Mouse (Mus musculus): Measurements from ENCODE around the gene Tada1. TPM values are rescaled to one million over a fixed set of nuclear protein-coding genes. Genes with fewer than 3 reads are reported as not detected.
A peak's percentile ranks its signal among the peaks of the same experiment; 100 is the strongest.

Gene Tada1
- polyA plus RNA-seq, 1 experiment from 2014 or later: 65.6 TPM

- Histone ChIP-seq H3K27ac (ENCODE audit: low read depth) (no peak overlapping the region), H3K9me3 (ENCODE audit: low read depth, low read length) (no peaks in the 10 kb centered on the region), H3K36me3 (ENCODE audit: insufficient read depth) (no peaks in the 10 kb centered on the region), H3K9ac (no peak overlapping the region), H3K4me3 (ENCODE audit: low read depth, low read length) (no peak overlapping the region), H3K4me2 (no peak overlapping the region), H3K27me3 (ENCODE audit: insufficient read depth, low read length) (no peaks in the 10 kb centered on the region), H3K4me1 (ENCODE audit: insufficient read depth) (no peaks in the 10 kb centered on the region)
- WGBS: 45% methylated on average over 3 of the region's 3 CpGs
- DNase-seq: peak; percentile 75
- peak; percentile 85 for ATAC-seq (ENCODE audit: insufficient read depth)
- TF ChIP-seq CTCF (IDR thresholded peaks at IDR 0.05; ENCODE audit: low read depth): no peak
Measured at GRCm38 (mm10) chr1:166362659-166363058, 16.2 kb upstream of the Tada1 start.

GRCm38 (mm10) chr1:166363122-166363521, 15.8 kb upstream of the Tada1 start:
- Histone ChIP-seq H3K4me3 (ENCODE audit: low read depth, low read length) (no peak overlapping the region), H3K27me3 (ENCODE audit: insufficient read depth, low read length) (no peaks in the 10 kb centered on the region), H3K9me3 (ENCODE audit: low read depth, low read length) (no peaks in the 10 kb centered on the region), H3K9ac (no peak overlapping the region), H3K4me1 (ENCODE audit: insufficient read depth) (no peaks in the 10 kb centered on the region), H3K27ac (ENCODE audit: low read depth) (no peak overlapping the region), H3K36me3 (ENCODE audit: insufficient read depth) (no peaks in the 10 kb centered on the region), H3K4me2 (no peak overlapping the region)
- DNase-seq (no peak), ATAC-seq (ENCODE audit: insufficient read depth) (peak; percentile 47)
- TF ChIP-seq CTCF (IDR thresholded peaks at IDR 0.05; ENCODE audit: low read depth): no peak

GRCm38 (mm10) chr1:166377171-166377570, 1.7 kb upstream of the Tada1 start:
- no peak overlapping the region for H3K4me2 ChIP-seq

GRCm38 (mm10) chr1:166378431-166379012, 375 bp upstream of the Tada1 start:
- Histone ChIP-seq H3K4me2 (peak overlapping the region; percentile 71), H3K9me3 (ENCODE audit: low read depth, low read length) (no peaks in the 10 kb centered on the region), H3K27me3 (ENCODE audit: insufficient read depth, low read length) (no peaks in the 10 kb centered on the region), H3K4me3 (ENCODE audit: low read depth, low read length) (peak overlapping the region; percentile 76), H3K9ac (peak overlapping the region; percentile 65), H3K36me3 (ENCODE audit: insufficient read depth) (peaks cover 15% of the 10 kb centered on the region), H3K27ac (ENCODE audit: low read depth) (peak overlapping the region; percentile 76; the same call in 1 of the 2 replicates), H3K4me1 (ENCODE audit: insufficient read depth) (0 out of 2 replicates have a peak, but pooled peaks cover 7% of the 10 kb centered on the region)
- DNase-seq: no peak
- 4% methylated on average over 21 of the region's 21 CpGs for WGBS
- ATAC-seq (ENCODE audit: insufficient read depth): peak; percentile 0; the same call in 1 of the 2 replicates
- TF ChIP-seq CTCF (IDR thresholded peaks at IDR 0.05; ENCODE audit: low read depth): no peak

More at GRCm38 (mm10) chr1:166377171-166377570, 1.7 kb upstream of the Tada1 start:
- Histone ChIP-seq H3K27ac (ENCODE audit: low read depth) (no peak overlapping the region), H3K36me3 (ENCODE audit: insufficient read depth) (peaks cover 2% of the 10 kb centered on the region; the same call in 1 of the 2 replicates), H3K9ac (no peak overlapping the region), H3K27me3 (ENCODE audit: insufficient read depth, low read length) (no peaks in the 10 kb centered on the region), H3K4me1 (ENCODE audit: insufficient read depth) (0 out of 2 replicates have a peak, but pooled peaks cover 7% of the 10 kb centered on the region), H3K9me3 (ENCODE audit: low read depth, low read length) (no peaks in the 10 kb centered on the region), H3K4me3 (ENCODE audit: low read depth, low read length) (no peak overlapping the region)
- TF ChIP-seq CTCF (IDR thresholded peaks at IDR 0.05; ENCODE audit: low read depth): no peak
- DNase-seq: no peak
- no peak for ATAC-seq (ENCODE audit: insufficient read depth)
- WGBS: 70% methylated on average over 6 of the region's 6 CpGs

- Histone ChIP-seq H3K9ac (peak overlapping the region; percentile 91), H3K9me3 (ENCODE audit: low read depth, low read length) (no peaks in the 10 kb centered on the region), H3K4me3 (ENCODE audit: low read depth, low read length) (peak overlapping the region; percentile 76), H3K27ac (ENCODE audit: low read depth) (peak overlapping the region; percentile 90), H3K36me3 (ENCODE audit: insufficient read depth) (peaks cover 24% of the 10 kb centered on the region), H3K4me2 (peak overlapping the region; percentile 69), H3K27me3 (ENCODE audit: insufficient read depth, low read length) (no peaks in the 10 kb centered on the region), H3K4me1 (ENCODE audit: insufficient read depth) (0 out of 2 replicates have a peak, but pooled peaks cover 7% of the 10 kb centered on the region)
- DNase-seq (peak; percentile 80), ATAC-seq (ENCODE audit: insufficient read depth) (peak; percentile 51)
- under 1% methylated on average over 41 of the region's 41 CpGs for WGBS
- no peak for TF ChIP-seq CTCF (IDR thresholded peaks at IDR 0.05; ENCODE audit: low read depth)
Measured at GRCm38 (mm10) chr1:166379630-166380231, 834 bp downstream of the Tada1 start.

- Histone ChIP-seq H3K4me2 (peak overlapping the region; percentile 69; the same call in 1 of the 2 replicates), H3K36me3 (ENCODE audit: insufficient read depth) (peaks cover 39% of the 10 kb centered on the region), H3K9me3 (ENCODE audit: low read depth, low read length) (no peaks in the 10 kb centered on the region), H3K4me1 (ENCODE audit: insufficient read depth) (0 out of 2 replicates have a peak, but pooled peaks cover 7% of the 10 kb centered on the region), H3K4me3 (ENCODE audit: low read depth, low read length) (no peak overlapping the region), H3K27me3 (ENCODE audit: insufficient read depth, low read length) (no peaks in the 10 kb centered on the region), H3K9ac (peak overlapping the region; percentile 91; the same call in 1 of the 2 replicates), H3K27ac (ENCODE audit: low read depth) (no peak overlapping the region)
- ATAC-seq (ENCODE audit: insufficient read depth) (no peak), DNase-seq (no peak)
- TF ChIP-seq CTCF (IDR thresholded peaks at IDR 0.05; ENCODE audit: low read depth): no peak
- WGBS: 79% methylated on average over 10 of the region's 10 CpGs
Measured at GRCm38 (mm10) chr1:166381336-166381735, 2.4 kb downstream of the Tada1 start.

GRCm38 (mm10) chr1:166381821-166382220, 2.9 kb downstream of the Tada1 start:
- no peak overlapping the region for H3K9ac ChIP-seq
- ATAC-seq (ENCODE audit: insufficient read depth) (no peak), DNase-seq (no peak)
- no peak for TF ChIP-seq CTCF (IDR thresholded peaks at IDR 0.05; ENCODE audit: low read depth)
- no peaks in the 10 kb centered on the region for H3K9me3 ChIP-seq (ENCODE audit: low read depth, low read length)
- H3K36me3 ChIP-seq (ENCODE audit: insufficient read depth): peaks cover 44% of the 10 kb centered on the region
- WGBS: 59% methylated on average over 5 of the region's 5 CpGs
- H3K4me2 ChIP-seq: no peak overlapping the region
- 0 out of 2 replicates have a peak, but pooled peaks cover 7% of the 10 kb centered on the region for H3K4me1 ChIP-seq (ENCODE audit: insufficient read depth)
- no peak overlapping the region for H3K4me3 ChIP-seq (ENCODE audit: low read depth, low read length)
- no peaks in the 10 kb centered on the region for H3K27me3 ChIP-seq (ENCODE audit: insufficient read depth, low read length)
- H3K27ac ChIP-seq (ENCODE audit: low read depth): no peak overlapping the region
